Mouse (Mus musculus): ENCODE data around the gene Ntf5. TPM values are rescaled to one million over a fixed set of nuclear protein-coding genes. Genes with fewer than 3 reads are reported as not detected.
A peak's percentile ranks its signal among the peaks of the same experiment; 100 is the strongest.

Gene Ntf5
- polyA plus RNA-seq, 1 experiment from 2014 or later = 0.10 TPM

- peaks cover 22% of the 10 kb centered on the region for H3K27me3 ChIP-seq (replicated peaks; ENCODE audit: control insufficient read depth, insufficient read depth, low read length)
- no peak overlapping the region for H3K9ac ChIP-seq (replicated peaks; ENCODE audit: low read depth, low read length)
- H3K36me3 ChIP-seq (ENCODE audit: control insufficient read depth, insufficient read depth) = no peaks in the 10 kb centered on the region
- no peak overlapping the region for H3K4me2 ChIP-seq (ENCODE audit: low read length)
- ATAC-seq = no peak
- peaks cover 5% of the 10 kb centered on the region; the same call in 1 of the 2 replicates for H3K4me1 ChIP-seq (replicated peaks; ENCODE audit: control insufficient read depth, insufficient read depth, low read length)
- WGBS = 71% methylated on average over 10 of the region's 10 CpGs
- H3K9me3 ChIP-seq (ENCODE audit: control insufficient read depth, low read length) = no peaks in the 10 kb centered on the region
- H3K4me3 ChIP-seq (replicated peaks; ENCODE audit: low read length) = no peak overlapping the region
- H3K27ac ChIP-seq (ENCODE audit: low read length) = no peak overlapping the region
These were observed 11.9 kb upstream of the Ntf5 start for GRCm38 (mm10) chr7:45401521-45402085.

- Histone ChIP-seq H3K4me2 (ENCODE audit: low read length) (no peak overlapping the region), H3K27me3 (replicated peaks; ENCODE audit: control insufficient read depth, insufficient read depth, low read length) (peaks cover 43% of the 10 kb centered on the region), H3K27ac (ENCODE audit: low read length) (no peak overlapping the region), H3K4me1 (replicated peaks; ENCODE audit: control insufficient read depth, insufficient read depth, low read length) (peaks cover 7% of the 10 kb centered on the region; the same call in 1 of the 2 replicates), H3K4me3 (replicated peaks; ENCODE audit: low read length) (no peak overlapping the region), H3K9me3 (ENCODE audit: control insufficient read depth, low read length) (no peaks in the 10 kb centered on the region; the same call in 1 of the 2 replicates), H3K9ac (replicated peaks; ENCODE audit: low read depth, low read length) (no peak overlapping the region), H3K36me3 (ENCODE audit: control insufficient read depth, insufficient read depth) (no peaks in the 10 kb centered on the region)
- no peak for ATAC-seq
- WGBS = 47% methylated on average over 6 of the region's 6 CpGs
These were observed 9.8 kb upstream of the Ntf5 start for GRCm38 (mm10) chr7:45403532-45404261.

GRCm38 (mm10) chr7:45405091-45406075 lies 8.1 kb upstream of the Ntf5 start, which contains the start of gene Kcna7:
Gene Kcna7 (plus strand): TSS chr7:45405653.
- Histone ChIP-seq H3K4me1 (replicated peaks; ENCODE audit: control insufficient read depth, insufficient read depth, low read length) (peaks cover 7% of the 10 kb centered on the region; the same call in 1 of the 2 replicates), H3K9me3 (ENCODE audit: control insufficient read depth, low read length) (no peaks in the 10 kb centered on the region; the same call in 1 of the 2 replicates), H3K9ac (replicated peaks; ENCODE audit: low read depth, low read length) (no peak within 1 kb of the TSS), H3K36me3 (ENCODE audit: control insufficient read depth, insufficient read depth) (no peaks in the 10 kb centered on the region), H3K4me2 (ENCODE audit: low read length) (peak within 1 kb of the TSS; percentile 43), H3K27me3 (replicated peaks; ENCODE audit: control insufficient read depth, insufficient read depth, low read length) (peaks cover 59% of the 10 kb centered on the region), H3K27ac (ENCODE audit: low read length) (no peak within 1 kb of the TSS), H3K4me3 (replicated peaks; ENCODE audit: low read length) (peak within 1 kb of the TSS; percentile 32)
- 9% methylated on average over 28 of the region's 28 CpGs for WGBS
- 0 out of 2 replicates have a peak, but pooled peaks have one; percentile 31 for ATAC-seq

- 2% methylated on average over 113 of the region's 114 CpGs for WGBS
- no peaks in the 10 kb centered on the region for H3K36me3 ChIP-seq (ENCODE audit: control insufficient read depth, insufficient read depth)
- no peak overlapping the region for H3K27ac ChIP-seq (ENCODE audit: low read length)
- H3K4me1 ChIP-seq (replicated peaks; ENCODE audit: control insufficient read depth, insufficient read depth, low read length) = peaks cover 7% of the 10 kb centered on the region; the same call in 1 of the 2 replicates
- no peak overlapping the region for H3K9ac ChIP-seq (replicated peaks; ENCODE audit: low read depth, low read length)
- H3K4me3 ChIP-seq (replicated peaks; ENCODE audit: low read length) = peak overlapping the region; percentile 32
- peaks cover 68% of the 10 kb centered on the region for H3K27me3 ChIP-seq (replicated peaks; ENCODE audit: control insufficient read depth, insufficient read depth, low read length)
- peak overlapping the region; percentile 43 for H3K4me2 ChIP-seq (ENCODE audit: low read length)
- no peaks in the 10 kb centered on the region; the same call in 1 of the 2 replicates for H3K9me3 ChIP-seq (ENCODE audit: control insufficient read depth, low read length)
- no peak for ATAC-seq
These were observed 7.0 kb upstream of the Ntf5 start for GRCm38 (mm10) chr7:45406157-45407156.

- Histone ChIP-seq H3K27ac (ENCODE audit: low read length) (no peak overlapping the region), H3K4me1 (replicated peaks; ENCODE audit: control insufficient read depth, insufficient read depth, low read length) (peaks cover 7% of the 10 kb centered on the region; the same call in 1 of the 2 replicates), H3K4me3 (replicated peaks; ENCODE audit: low read length) (no peak overlapping the region), H3K4me2 (ENCODE audit: low read length) (no peak overlapping the region), H3K9me3 (ENCODE audit: control insufficient read depth, low read length) (no peaks in the 10 kb centered on the region; the same call in 1 of the 2 replicates), H3K9ac (replicated peaks; ENCODE audit: low read depth, low read length) (no peak overlapping the region), H3K27me3 (replicated peaks; ENCODE audit: control insufficient read depth, insufficient read depth, low read length) (peaks cover 76% of the 10 kb centered on the region), H3K36me3 (ENCODE audit: control insufficient read depth, insufficient read depth) (no peaks in the 10 kb centered on the region)
- WGBS = 81% methylated on average over 10 of the region's 10 CpGs
- no peak for ATAC-seq
These were observed 5.7 kb upstream of the Ntf5 start for GRCm38 (mm10) chr7:45407836-45408235.

GRCm38 (mm10) chr7:45408351-45408750 lies 5.1 kb upstream of the Ntf5 start:
- no peak for ATAC-seq
- H3K4me1 ChIP-seq (replicated peaks; ENCODE audit: control insufficient read depth, insufficient read depth, low read length) = peaks cover 9% of the 10 kb centered on the region
- WGBS = 73% methylated on average over 7 of the region's 7 CpGs
- no peak overlapping the region for H3K4me2 ChIP-seq (ENCODE audit: low read length)
- peaks cover 80% of the 10 kb centered on the region for H3K27me3 ChIP-seq (replicated peaks; ENCODE audit: control insufficient read depth, insufficient read depth, low read length)
- no peaks in the 10 kb centered on the region; the same call in 1 of the 2 replicates for H3K9me3 ChIP-seq (ENCODE audit: control insufficient read depth, low read length)
- H3K9ac ChIP-seq (replicated peaks; ENCODE audit: low read depth, low read length) = no peak overlapping the region
- no peaks in the 10 kb centered on the region for H3K36me3 ChIP-seq (ENCODE audit: control insufficient read depth, insufficient read depth)
- no peak overlapping the region for H3K27ac ChIP-seq (ENCODE audit: low read length)
- no peak overlapping the region for H3K4me3 ChIP-seq (replicated peaks; ENCODE audit: low read length)

- H3K9ac ChIP-seq (replicated peaks; ENCODE audit: low read depth, low read length) = no peak overlapping the region
- 91% methylated on average over 17 of the region's 17 CpGs for WGBS
- H3K4me2 ChIP-seq (ENCODE audit: low read length) = no peak overlapping the region
- H3K36me3 ChIP-seq (ENCODE audit: control insufficient read depth, insufficient read depth) = no peaks in the 10 kb centered on the region
- no peak overlapping the region for H3K4me3 ChIP-seq (replicated peaks; ENCODE audit: low read length)
- H3K9me3 ChIP-seq (ENCODE audit: control insufficient read depth, low read length) = no peaks in the 10 kb centered on the region; the same call in 1 of the 2 replicates
- no peak for ATAC-seq
- H3K27ac ChIP-seq (ENCODE audit: low read length) = no peak overlapping the region
- peaks cover 86% of the 10 kb centered on the region for H3K27me3 ChIP-seq (replicated peaks; ENCODE audit: control insufficient read depth, insufficient read depth, low read length)
- peaks cover 15% of the 10 kb centered on the region for H3K4me1 ChIP-seq (replicated peaks; ENCODE audit: control insufficient read depth, insufficient read depth, low read length)
These were observed 4.5 kb upstream of the Ntf5 start for GRCm38 (mm10) chr7:45408949-45409348.

GRCm38 (mm10) chr7:45409497-45410163 lies 3.9 kb upstream of the Ntf5 start:
- H3K4me3 ChIP-seq (replicated peaks; ENCODE audit: low read length) = no peak overlapping the region
- H3K9ac ChIP-seq (replicated peaks; ENCODE audit: low read depth, low read length) = no peak overlapping the region
- no peak overlapping the region for H3K27ac ChIP-seq (ENCODE audit: low read length)
- no peak for ATAC-seq
- peaks cover 16% of the 10 kb centered on the region for H3K4me1 ChIP-seq (replicated peaks; ENCODE audit: control insufficient read depth, insufficient read depth, low read length)
- no peaks in the 10 kb centered on the region for H3K36me3 ChIP-seq (ENCODE audit: control insufficient read depth, insufficient read depth)
- H3K4me2 ChIP-seq (ENCODE audit: low read length) = no peak overlapping the region
- H3K27me3 ChIP-seq (replicated peaks; ENCODE audit: control insufficient read depth, insufficient read depth, low read length) = peaks cover 93% of the 10 kb centered on the region
- 81% methylated on average over 8 of the region's 8 CpGs for WGBS
- no peaks in the 10 kb centered on the region; the same call in 1 of the 2 replicates for H3K9me3 ChIP-seq (ENCODE audit: control insufficient read depth, low read length)
